Mouse (Mus musculus) cerebellum, adult 18-20 months (tissue): ENCODE results near the gene Serac1.

ENCODE experiments used
- DNase-seq, 2 experiments: peaks; one replicate each; pipeline ENCODE4 v3.0.0; 2021

Serac1 gene

DNA sequence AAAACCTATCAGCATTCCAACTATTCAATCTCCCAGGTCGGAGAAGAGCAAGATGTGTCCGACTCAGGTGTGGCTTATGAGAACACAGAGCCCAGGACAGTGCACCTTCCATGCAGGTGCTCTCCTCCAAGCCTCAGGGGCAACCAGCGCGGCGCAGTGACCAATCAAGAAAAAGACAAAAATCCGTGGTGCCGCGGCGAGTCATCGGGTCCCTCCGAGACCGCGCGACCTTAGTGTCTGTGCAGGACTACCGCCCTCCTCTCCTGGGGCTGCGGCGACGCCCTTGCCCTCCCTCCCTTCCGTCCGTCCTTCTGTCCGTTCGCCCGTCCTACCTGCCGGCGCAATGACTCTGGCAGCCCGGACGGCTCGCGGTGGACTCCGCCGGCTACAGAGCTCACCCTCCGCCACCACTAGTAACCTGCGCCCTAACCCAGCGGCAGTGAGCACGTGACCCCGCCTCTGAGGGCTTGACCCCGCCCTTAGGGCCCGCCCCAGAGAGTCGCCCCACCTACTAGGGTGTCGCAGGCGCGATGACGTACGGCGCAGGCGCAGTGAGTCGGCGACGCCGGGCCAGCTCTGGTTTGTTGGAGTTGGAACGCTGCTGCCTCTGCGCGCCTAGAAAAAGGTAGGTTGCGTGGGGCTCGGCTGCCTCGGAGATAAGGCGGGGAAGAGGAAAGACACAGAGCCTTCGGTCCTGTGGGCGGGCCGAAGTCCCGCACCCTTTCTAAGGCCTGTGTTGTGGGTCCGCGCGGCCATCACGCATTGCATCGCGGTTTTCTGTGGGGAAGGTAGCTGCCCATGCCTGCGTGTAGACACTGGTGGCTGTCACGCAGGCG, at the start of gene Serac1, which contains the start of gene Gtf2h5:
TSS of gene Serac1 (minus strand) at position 455 of the 836 bp plus-strand sequence.
TSS of gene Gtf2h5 (plus strand) at position 500 of the 836 bp plus-strand sequence.
- peak; percentile 98 to 99 for DNase-seq

DNA sequence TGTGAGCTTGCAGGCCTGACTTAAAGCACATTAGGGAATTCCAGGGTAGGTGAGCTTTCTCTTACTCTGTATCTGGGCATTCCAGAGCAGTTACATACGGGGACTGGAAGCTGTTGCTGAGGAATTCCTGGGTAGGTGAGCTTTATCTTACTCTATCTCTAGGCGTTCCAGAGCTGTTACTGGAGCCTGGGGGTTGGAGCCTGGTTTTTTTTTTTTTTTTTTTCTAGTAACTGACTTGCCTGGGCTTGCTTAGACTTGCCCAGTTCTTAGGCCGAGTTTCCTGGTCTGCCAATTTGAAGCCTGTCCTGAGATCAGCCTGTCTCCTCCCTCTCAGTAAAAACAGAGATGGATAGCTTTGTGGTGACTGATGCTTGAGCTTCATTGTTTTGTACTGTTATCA, 48.5 kb upstream of the Serac1 start:
- DNase-seq = no peak

DNA sequence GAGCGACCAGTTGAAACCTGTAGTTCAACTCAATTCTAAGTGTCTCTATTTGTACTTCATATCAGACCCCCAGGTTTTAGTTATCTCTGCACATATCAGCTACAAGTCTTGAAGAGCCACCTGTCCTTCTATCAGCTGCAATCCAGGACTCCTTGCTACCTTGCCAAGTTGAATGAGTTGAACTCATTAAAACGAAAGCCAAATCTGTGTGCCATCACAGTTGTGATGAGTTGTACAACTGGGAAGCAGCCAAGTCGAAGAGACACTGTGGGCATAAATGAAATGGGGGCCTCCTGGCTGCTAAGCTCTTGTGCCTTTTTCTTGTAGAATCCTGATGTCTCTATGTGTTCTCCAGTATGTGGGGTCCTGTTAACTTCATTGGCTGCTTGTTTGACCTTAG, 45.9 kb upstream of the Serac1 start:
- DNase-seq = peak in 1 of 2 experiments; percentile 48

DNA sequence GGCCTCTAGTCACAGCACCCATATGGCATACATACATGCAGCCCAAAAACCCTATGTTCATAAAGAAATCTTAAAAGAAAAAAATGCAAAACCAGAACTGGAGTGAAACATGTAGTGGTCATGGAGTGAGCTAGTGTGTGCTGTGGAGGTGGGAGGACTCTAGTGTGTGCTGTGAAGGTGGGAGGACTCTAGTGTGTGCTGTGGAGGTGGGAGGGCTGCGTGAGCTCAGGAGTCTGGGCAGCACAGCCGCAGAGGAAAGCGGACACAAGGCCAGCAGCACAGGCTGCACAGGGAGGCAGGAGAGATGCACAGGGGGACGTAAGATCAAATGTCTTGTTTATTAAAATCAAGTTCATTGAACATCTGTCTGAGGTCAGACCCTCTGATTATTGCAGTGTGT, 44.2 kb upstream of the Serac1 start:
- DNase-seq = no peak

DNA sequence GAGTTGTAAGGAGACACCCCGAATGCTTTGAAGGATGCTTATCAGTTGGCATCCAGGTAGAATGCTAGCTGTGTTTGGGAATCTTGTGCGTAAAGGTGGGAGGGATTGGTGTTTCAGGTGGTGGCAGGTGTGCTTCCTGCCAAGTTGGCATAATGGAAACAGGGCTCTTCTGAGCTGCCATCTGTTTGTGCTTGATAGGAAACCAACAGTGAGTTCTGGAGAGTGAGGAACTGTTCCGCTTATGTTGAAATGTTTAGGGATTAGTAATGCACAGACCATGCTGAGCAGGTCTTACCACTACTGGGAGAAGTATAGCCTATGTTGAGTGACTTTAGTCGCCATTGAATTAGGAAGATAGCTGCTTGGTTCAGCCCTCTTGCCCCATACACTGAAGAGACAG, 39.3 kb upstream of the Serac1 start:
- peak; percentile 81 to 86 for DNase-seq

DNA sequence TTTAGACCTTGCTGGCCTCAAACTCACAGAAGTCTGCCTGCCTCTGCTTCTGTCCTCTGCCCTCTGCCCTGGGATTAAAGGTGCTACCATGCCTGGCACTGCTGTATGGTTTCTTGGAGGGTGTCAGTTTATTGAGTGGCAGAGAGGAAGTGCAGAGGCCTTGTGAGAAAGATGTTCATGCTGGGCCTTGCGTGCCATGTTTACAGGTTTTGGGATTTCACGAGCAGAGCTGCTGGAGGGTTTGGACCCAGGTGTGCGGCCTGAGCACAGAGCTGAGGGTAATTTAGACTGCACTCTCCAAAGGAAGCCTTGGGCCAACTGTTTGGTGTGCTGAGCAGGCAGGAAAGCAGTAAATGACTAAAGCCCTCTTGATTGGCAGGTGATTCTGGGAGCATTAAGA, 38.4 kb upstream of the Serac1 start:
- DNase-seq = no peak

DNA sequence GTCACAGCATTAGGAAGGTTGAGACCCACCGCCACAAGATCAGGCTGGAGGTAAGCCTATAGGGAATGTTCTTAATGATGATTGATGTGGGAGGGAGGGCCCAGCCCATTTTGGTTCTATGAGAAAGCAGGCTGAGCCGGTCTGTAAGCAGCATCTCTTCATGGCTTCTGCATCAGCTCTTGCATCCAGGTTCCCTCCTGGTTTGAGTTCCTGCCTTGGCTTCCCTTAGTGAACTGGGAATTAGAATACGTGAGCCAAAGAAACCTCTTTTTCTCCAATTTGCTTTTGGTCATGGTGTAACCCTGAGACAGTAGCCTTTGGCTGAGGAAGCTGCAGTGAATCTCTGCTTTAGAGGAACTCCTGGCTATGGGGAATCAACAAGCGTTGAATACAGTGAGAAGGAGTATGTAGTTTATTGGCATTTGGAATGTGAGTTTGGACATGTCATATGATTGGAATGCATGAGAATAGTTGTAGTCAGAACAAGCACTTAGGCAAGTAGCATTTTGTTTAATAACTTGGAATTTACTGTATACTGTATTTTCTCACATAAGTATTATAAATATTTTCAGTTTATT, 37.7 kb upstream of the Serac1 start:
- DNase-seq = no peak

DNA sequence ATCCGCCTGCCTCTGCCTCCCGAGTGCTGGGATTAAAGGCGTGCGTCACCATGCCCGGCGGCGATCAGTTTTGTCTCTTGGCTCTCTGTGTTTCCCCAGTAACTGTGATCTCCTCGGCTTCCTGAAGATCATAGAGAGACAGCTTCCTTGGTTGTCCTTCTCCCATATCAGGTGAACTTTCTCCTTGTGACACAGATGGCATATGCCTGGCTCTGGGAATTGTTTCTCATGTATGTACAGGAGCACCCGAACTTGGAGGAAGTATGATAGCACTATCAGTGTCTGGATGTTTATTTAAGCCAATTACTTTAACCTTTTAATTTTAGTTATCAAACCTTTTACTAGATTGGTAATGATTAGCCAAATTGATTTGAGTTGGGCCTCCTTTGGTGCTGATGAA, 35.5 kb upstream of the Serac1 start:
- no peak for DNase-seq

DNA sequence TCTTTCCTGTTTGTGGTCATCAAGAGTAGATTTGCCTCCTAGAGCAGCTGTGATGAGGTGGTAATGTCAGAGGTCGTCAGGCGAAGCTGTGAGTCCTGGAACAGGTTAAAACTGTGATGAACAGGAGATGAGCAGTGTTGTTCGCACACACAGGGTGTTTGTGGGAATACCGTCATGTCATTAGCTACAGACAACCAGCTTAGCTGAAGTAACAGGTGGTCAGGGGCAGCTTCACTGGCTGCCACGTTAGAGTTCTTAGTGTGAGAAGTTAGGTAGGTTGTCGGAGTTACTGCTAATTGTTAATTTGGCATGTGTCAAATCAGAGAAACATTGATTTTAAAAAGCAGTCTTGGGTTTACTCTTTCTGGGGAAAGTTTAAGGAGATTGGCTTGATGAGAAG, 34.1 kb upstream of the Serac1 start:
- DNase-seq = no peak

DNA sequence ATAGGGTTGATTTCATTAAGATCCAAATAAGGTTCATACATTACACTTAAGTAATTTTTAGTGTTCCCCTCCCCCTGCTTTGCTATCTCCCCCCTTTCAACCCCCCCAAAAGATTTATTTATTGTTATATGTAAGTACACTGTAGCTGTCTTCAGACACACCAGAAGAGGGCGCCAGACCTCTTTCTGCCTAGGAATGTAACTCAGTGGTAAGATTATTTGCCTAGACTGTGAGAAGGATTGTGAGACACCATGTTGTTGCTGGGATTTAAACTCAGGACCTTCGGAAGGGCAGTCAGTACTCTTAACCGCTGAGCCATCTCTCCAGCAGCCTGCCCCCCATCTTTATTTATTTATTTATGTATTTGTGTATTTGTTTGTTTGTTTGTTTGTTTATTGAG, 31.4 kb upstream of the Serac1 start:
- DNase-seq = no peak

DNA sequence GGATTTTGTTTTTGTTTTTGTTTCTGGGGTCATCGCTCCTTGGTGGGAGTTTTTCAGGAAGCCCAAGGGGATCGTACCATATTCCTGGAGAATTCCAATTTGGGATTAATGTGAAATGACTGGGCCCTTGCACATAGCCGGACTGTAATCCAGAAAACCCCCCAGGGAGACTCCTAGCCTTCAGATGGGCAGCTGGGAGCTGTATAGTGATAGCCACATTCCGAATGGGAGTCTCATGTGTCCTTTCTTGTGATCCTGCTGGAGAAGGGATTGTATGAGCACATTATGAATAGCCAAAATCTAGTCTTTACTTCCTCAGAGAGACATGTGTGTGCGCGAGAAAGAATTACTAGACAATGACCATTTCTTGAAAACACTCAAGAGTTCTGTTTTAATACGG, 28.6 kb upstream of the Serac1 start:
- DNase-seq = no peak

DNA sequence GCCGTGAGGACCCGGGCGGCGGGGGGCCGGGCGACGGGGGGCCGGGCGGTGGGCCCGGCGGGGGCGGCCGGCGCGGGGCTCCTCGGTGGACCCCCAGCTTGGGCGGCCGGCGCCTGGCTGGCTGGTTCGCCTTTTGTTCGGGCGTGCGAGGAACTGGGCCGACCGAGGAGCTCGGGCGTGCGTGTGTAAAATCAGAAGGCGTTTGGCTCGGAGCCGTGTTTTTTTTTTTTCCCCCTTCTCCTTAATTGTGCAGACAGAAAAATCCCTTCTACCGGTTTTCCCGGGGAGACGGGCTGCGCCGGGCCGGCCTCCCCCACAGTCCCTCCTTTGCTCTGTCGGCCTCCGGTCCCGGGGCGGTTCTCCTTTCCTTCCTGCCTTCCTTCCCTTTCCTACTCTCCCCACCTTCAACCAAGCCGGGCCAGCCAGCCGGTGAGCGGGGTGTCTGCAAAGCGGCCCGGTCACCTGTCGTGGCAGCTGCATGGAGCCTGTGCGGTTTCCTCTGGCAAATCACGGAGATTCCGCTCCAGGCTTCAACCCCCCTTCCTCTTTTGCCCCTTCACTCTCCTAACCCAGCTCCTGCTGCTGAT, 27.6 kb upstream of the Serac1 start:
- peak; percentile 67 to 74 for DNase-seq

DNA sequence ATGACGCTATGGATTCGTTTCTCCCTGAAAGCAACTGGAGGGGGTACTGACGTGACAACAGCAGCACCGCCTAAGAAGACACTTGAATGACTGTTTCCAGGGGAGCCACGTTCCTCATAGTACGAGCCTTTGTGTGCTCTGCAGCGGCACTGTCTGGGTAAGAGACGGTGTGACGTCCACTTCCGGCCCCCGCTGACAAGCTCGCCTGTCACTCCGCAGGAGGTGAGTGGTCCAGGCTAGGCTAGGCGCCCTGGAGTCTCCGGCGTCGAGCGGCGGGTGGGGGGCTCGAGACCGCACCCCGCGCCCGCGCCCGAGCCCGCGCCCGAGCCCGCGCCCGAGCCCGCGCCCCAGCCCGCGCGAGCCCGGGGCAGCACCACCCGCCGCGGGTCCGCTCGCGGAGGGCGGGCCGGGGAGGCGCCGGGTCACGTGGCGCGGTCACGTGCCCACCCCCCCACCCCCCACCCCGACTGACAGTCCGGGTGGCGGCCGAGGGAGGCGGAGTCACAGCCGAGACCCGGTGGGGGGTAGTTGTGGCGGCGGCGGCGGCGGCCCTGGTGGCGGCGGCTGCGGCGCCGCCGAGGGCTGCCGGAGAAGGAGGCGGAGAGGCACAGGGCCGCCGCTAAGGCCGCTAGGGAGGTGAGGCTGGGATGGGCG, 26.9 kb upstream of the Serac1 start, which contains the start of gene Tulp4:
TSS of gene Tulp4 (plus strand) at position 77 of the 654 bp plus-strand sequence.
- DNase-seq = peak; percentile 80 to 86

DNA sequence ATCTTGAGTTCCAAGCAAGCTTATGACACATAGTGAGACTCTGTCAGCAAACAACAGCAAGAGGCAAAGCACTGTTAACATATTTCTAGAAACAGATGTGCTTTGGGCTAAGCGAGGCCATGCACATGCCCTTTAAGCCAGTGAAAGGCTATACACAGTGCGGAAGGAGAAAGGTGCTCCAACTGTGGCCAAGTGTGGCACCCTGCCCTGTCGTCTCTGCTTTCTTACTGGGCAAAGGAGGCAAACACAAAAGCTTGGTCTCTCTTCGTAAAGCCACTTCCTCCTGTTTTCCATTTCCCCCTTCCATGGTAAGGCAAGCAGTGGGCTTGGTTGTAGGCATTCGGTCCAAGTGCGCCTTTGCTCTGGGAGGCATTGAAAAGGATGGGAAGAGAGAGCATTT, 24.0 kb upstream of the Serac1 start:
- no peak for DNase-seq

DNA sequence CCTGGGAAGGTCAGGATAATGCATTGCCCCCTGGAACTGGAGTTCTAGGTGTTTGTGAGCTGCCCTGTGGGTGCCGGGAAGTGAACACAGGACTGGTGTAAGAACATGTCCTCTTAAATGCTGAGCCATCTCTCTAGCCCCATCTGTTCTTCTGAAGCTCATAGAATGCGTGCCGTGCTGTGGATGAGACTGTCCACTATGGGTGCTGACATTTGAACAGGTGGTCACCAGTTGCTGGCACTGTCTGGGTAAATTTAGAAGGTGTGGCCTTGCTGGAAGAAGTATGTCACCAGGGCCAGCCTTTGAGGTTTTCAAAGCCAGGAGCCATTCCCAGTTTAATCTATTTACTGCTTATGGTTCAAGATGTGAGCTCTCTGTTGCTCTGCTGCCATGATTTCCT, 22.7 kb upstream of the Serac1 start:
- DNase-seq = peak in 1 of 2 experiments; percentile 40

DNA sequence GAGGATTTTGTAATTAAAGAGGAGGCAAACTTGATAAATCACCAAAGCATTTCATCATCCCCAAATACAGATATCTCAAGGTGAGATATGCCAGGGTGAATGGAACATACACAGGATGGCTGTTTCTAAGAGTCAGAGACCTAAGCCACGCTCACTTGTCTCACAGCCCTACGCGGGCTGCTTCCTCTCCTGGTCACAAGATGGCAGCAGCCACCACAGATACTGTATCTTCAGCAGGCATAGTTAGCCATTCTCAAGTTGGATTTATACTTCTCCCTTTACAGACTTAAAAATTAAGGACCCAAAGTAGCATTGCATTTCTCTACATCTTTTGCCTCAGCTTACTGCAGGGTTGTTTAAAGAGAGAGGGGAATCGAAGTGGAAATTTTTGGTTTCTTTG, 18.3 kb upstream of the Serac1 start:
- peak; percentile 69 to 72 for DNase-seq

DNA sequence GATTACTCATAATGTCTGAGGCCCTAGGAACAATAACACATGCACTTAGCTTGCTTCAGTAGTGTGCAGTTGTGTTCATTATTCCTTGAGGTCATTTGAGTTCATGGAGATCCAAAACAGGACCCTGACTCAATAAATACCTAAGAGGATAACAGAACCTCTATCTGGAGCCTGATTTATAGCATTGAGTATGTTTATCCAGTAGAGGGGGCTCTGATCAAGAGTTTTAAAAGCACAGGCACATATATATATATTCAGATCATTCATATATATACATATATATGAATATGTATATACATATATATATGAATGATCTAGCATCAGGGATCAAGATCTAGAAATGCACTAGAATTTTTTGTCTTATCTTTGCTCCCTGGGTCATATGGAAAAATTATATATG, 16.0 kb upstream of the Serac1 start:
- no peak for DNase-seq

DNA sequence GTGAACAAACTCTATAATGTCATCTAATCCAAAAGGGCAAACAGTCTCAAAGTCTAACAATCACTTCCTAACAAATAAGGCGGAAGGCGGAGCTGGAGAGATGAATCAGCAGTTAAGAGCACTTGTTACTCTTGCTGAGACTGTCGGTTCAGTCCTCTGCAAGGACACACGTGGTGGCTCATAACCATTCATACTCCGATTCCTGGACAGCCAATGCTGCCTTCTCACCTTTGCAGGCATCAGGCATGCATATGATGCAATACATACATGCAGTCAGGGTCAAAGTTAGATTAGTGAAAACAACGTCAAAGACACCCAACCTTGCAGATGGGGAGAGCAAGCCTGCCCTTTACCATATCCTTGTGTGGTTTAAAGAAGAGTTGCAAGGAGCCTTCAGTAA, 12.1 kb upstream of the Serac1 start:
- no peak for DNase-seq

DNA sequence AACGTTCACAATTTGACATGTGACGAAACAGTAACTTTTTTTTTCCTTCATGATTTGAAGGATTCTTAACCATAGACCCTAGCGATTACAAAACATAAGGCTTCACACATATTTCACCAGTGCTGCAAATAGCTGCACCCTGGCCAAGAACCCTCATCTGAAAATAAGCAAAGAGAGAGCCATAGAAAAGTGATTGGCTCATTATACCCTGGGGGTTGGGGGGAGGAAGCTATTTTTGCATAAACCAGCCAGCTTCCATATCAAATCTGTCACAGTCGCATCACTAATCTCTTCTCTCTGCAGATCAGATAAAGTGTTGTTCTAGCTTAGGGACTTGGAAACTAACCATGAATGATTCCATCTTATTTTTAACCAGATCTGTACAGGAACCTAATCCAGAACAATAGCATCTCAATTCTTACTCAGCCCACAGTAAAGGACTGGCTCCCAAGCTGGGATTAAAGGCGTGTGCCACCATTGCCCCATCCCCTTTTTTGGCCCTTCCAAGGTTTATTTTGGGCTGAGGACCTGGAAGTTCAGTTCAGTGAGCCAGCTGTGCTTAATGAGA, 3.9 kb upstream of the Serac1 start:
- no peak for DNase-seq

DNA sequence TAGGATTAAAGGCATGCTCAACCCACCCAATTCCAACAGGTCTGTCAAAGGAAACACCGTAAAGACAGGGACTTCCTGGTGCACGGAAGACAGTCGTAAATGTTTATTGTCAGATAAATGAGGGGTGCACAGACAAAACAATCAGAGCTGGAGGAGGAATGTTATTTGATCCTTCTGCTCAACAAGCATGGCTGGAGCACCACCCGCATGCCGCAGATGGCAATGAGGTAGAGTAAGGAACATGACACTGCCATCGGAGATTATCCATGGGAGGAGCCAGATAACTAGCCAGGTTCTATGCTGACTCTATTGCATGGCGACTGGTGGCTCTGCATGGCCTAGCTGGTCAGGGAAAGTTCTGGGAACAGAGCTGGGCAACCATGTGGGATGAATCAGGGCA, 6.1 kb downstream of the Serac1 start:
- no peak for DNase-seq

DNA sequence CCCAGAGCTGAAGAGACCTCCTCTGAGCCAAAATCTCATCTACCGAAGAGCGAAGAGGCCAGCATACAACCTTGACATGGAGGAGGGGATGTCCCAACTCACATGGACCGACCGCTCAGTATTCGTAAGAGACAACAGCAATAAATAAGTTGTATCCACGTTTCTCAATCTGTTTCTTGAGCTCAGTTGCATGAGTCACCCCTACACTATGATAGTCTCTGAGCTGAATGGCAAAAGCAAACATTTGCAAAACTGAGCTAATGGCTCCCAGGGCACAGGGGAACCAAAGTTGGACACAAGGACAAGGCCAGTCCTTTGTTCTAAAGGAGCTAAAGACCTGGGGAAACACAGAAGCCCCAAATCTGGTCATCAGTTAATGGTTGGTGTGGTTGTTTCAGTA, 9.7 kb downstream of the Serac1 start:
- no peak for DNase-seq

DNA sequence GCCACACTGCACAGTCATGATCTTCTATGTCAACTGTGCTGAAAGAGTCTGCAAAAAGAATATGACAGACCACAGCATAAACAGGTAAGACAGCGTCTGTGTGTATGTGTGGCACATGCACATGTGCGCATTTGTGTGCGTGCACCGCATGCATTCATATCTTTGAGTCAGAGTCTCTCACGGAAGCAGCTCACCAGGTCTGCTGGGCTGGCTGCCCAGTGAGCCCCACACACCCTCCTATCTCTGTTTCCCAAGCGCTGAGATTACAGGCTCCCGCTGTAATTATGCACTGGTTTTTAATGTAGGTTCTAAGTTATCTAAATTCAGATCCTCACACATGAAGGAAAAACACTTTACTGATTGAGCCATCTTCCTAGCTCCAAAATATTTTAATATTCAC, 11.9 kb downstream of the Serac1 start:
- no peak for DNase-seq

DNA sequence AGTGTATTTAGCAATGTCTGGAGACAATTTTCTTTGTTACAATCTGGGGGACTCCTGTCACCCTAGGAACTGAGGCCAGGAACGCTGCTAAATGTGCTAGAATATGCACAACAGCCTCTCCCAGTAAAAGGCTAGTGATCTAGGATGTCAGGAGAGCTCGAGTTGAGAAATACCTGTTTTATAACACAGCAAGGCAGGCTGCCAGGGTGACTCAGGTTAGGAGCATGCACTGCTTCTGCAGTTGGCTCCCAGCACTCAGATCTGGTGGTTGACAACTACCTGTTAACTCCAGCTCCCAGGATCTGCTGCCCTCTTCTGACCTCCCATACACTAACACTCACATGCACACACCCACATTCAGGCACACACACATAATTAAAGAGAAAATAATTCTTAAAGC, 13.5 kb downstream of the Serac1 start:
- no peak for DNase-seq
